Mouse (Mus musculus): Measurements from ENCODE around the gene Atp13a1. TPM values are rescaled to one million over a fixed set of nuclear protein-coding genes. Genes with fewer than 3 reads are reported as not detected.

The Atp13a1 gene
- total RNA-seq, 2 experiments from 2014 or later: 36.0 to 37.2 TPM

DNA sequence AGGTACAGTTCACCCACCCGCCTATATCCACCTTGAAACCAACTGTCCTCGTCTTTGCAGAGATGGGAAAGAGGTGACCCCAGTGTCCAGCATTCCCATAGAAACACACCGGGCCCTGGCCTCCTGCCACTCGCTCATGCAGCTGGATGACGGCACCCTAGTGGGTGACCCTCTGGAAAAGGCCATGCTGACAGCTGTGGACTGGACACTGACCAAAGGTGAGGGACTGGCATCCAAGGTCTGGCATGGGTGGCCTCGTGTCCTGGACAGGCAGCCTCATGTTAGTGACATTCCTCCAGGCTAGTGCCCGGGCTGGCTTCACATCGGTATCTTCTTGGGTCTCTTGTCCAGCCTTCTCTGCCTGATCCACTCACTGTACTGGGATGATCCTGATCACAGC, 8.3 kb downstream of the Atp13a1 start:
- DNase-seq (ENCODE audit: low spot score in 2 of 2): no peak

DNA sequence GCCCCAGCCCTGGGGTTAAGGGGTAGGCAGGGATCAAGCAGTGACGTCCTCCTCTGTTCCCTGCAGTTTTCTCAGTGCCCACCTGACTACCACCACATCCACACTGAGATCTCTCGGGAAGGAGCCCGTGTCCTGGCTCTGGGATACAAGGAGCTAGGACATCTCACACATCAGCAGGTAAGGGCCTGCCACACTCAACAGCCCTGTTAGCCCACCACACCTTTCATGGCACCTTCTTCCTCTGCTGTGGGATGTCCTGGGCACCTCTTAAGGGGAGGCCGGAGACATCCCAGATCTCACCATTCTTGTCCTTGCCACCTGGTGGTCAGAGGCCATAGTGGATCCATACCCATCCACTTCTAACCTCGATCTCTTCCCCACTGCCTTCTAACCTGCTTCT, 9.0 kb downstream of the Atp13a1 start:
- no peak for DNase-seq (ENCODE audit: low spot score in 2 of 2)

DNA sequence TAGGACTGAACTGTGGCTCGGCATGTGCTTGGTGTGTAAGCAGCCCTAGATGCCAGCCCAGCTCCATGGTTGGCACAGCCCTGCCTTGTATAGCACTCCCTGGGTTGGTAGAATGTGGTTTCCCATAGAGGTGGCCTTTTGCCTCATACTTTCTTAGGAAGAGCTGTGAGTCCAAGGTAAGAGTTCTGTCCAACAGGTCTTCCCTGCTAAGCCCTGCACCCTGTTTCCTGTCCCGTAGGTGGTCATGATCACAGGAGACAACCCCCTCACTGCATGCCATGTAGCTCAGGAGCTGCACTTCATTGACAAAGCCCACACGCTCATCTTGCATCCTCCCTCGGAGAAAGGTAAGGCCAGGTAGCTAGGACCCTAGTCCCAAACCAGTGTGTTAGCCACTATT, 10.8 kb downstream of the Atp13a1 start:
- no peak for DNase-seq (ENCODE audit: low spot score in 2 of 2)

DNA sequence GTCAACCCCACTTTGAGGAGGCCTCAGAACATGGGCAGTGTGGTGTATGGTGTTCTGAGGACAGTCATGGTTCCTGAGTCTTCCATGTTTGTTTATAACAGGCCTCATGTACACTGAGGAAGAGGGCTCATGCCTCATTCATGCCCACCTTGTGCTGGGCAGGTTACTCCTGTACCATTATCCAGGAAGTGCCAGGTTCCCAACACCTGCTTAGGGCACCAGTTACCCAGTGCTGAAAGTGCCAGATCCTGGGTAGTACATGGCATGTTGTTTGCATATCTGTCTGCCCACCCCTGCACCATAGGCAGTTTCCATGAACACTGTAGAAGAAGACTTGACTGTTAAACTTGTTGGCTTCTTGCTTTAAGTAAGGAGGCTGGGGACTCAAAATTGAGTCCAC, 11.3 kb downstream of the Atp13a1 start:
- no peak for DNase-seq (ENCODE audit: low spot score in 2 of 2)

DNA sequence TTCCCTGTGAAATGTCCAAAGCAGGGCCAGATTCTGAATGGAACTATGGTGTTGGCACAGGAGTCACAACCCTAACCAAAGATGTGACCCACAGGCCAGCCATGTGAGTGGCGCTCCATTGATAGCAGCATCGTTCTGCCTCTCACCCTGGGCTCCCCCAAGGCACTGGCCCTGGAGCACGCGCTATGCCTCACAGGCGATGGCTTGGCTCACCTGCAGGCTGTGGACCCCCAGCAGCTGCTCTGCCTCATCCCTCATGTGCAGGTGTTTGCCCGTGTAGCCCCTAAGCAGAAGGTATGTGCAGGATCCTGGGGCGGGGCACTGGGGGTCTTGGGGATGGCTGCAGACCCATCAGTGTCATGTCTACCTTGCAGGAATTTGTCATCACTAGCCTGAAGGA, 12.4 kb downstream of the Atp13a1 start:
- DNase-seq (ENCODE audit: low spot score in 2 of 2): no peak

DNA sequence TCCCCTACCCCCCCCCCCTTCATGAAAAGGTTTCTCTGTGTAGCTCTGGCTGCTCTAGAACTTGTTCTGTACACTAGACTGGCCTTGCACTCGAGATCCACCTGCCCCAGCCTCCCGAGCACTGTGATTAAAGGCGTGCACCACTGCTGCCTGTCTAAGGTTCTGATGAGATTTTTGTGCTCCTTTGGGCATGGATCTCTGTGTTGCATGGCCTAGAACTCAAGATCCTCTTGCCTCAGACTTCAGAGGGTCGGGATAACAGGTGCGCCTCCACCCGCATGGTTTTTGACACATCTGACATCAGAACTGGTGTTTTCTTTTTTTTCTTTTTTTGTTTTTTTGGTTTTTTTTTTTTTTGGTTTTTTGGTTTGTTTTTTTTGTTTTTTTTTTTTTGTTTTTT, 13.6 kb downstream of the Atp13a1 start:
- no peak for DNase-seq (ENCODE audit: low spot score in 2 of 2)

DNA sequence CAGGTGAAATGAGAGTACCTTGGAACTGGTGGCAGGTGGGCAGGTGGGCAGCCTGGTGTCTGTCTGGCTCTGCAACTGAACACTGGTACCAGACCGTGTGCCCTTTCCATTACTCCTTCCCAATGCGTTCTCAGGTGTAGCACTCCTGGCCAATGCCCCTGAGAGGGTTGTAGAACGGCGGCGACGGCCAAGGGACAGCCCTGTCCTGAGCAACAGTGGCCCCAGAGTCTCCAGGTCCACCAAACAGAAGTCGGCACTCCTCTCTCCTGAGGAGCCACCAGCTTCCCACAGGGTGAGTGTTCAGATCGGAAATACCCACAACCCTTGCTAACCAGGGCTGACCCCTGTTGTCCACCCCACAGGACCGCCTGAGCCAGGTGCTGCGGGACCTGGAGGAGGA, 14.1 kb downstream of the Atp13a1 start:
- DNase-seq (ENCODE audit: low spot score in 2 of 2): no peak

DNA sequence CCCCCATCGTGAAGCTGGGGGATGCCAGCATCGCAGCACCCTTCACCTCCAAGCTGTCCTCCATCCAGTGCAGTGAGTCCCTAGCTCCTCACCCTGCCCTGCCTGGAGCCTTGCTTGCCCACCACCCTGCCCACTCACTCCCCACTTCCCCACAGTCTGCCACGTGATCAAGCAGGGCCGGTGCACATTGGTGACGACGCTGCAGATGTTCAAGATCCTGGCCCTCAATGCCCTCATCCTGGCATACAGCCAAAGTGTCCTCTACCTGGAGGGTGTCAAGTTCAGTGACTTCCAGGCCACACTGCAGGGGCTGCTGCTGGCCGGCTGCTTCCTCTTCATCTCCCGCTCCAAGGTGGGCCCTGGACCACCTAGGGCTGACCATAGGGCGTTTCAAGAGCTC, 14.5 kb downstream of the Atp13a1 start:
- no peak for DNase-seq (ENCODE audit: low spot score in 2 of 2)

DNA sequence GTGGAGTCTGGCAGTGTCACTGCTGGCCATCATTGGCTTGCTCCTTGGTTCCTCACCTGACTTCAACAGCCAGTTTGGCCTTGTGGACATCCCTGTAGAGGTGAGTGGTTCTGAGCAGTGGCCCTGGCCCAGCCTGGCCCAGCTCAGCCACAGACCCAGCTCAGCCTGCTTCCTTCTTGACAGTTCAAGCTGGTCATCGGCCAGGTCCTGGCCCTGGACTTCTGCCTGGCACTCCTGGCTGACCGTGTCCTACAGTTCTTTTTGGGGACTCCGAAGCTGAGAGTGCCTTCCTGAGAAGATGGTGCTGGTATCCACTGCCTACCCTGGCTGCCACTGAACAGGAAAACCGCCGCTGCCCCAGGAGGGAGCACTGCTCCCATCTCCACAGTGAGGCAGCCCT, 16.3 kb downstream of the Atp13a1 start:
- no peak for DNase-seq (ENCODE audit: low spot score in 2 of 2)

DNA sequence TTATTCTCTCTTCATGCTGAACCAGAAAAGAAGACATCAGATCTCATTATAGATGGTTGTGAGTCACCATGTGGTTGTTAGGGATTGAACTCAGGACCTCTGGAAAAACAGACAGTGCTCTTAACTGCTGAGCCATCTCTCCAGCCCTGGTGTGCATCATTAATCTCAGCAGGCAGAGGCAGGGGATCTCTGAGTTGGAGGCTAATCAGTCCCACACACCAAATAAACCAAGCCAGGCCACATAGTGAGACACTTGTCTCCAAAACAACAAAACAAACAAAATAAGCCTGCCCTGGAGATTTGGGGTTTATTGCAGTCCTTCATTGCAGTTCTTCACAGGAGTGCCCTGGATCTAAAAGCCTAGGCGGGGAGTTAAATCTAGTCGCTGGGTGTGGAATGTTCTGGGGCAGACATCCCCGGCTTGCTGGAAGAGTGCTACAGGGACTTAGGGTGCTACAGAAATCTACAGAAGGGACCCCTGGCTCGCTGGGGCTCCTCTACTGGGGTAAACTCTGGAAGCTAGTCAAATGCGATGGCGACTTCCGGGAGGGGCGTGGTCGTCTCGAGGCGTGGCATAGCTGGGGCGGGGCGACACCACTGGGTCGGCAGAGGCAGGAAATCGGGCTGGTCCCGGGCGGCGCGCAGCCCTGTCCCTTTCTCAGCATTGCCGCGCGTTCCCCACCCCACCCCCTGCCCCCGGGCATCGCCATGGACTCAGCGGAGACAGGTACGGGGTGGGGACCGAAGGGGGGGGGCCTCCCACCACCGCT, 17.3 kb downstream of the Atp13a1 start, which contains the start of gene Gmip:
Gene Gmip, plus strand, starts transcription at position 586 of the 770 bp plus-strand sequence.
- peak in 1 of 2 experiments; percentile 56 for DNase-seq (ENCODE audit: low spot score in 2 of 2)

DNA sequence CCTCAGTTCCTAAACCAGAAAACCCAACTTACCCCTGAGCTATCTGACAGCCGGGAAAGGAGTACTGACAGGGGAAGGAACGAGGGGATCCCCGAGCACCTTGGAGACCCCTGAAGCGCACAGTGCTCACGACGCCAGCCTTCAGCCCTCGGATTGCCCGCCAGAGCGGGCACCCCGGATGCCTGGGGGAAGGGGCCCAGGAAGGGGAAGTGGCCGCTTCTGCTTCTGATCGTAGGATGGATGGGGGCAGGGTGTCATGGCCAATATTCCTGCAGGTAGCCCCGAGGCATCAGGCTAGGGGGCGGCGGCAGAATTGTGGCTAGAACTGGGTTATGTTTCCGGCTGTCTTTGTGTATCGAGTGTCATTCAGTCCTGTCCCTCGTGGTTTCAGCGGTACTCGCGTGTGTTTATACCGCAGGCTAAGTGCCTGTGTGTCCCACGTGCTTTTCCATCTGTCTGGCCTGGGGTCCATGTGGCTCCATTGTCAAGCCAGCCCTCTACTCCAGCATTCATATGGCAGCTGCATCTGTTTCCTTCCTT, 18.0 kb downstream of the Atp13a1 start:
- peak in 1 of 2 experiments; percentile 52 for DNase-seq (ENCODE audit: low spot score in 2 of 2)

DNA sequence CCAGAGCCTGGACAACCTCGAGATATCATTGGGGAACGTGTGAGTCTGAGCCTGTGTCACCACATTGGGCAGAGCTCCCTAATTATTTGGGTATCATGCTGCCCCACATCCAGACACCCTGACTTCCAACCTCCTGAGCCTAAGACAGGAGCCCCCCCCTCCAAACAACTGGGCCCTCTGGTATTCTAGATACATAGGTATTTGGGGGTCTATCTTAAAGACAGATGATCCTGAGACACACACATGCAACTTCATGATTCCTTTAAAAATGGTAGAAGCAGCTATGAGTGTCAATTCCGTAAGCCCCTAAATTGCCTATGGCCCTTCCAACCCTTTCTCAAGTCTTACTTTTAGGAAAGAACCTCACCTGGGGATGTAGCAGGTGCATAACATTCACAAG, 18.9 kb downstream of the Atp13a1 start:
- DNase-seq (ENCODE audit: low spot score in 2 of 2): no peak

DNA sequence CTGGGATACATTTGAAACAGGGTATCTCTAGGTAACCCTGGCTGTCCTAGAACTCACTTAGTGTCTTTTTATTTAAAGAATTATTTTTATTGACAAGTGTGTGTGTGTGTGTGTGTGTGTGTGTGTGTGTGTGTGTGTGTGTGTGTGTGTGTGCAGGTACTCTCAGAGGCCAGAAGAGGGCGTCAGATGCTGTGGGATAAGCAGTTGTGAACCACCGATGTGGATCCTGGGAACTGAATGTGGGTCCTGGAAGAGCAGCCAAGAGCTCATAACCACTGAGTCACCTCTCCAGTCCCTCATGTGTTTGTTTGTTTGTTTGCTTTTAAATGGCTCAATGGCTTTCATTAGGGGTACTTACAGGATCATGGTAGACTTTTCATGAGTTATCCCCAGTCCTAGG, 23.9 kb downstream of the Atp13a1 start:
- no peak for DNase-seq (ENCODE audit: low spot score in 2 of 2)

DNA sequence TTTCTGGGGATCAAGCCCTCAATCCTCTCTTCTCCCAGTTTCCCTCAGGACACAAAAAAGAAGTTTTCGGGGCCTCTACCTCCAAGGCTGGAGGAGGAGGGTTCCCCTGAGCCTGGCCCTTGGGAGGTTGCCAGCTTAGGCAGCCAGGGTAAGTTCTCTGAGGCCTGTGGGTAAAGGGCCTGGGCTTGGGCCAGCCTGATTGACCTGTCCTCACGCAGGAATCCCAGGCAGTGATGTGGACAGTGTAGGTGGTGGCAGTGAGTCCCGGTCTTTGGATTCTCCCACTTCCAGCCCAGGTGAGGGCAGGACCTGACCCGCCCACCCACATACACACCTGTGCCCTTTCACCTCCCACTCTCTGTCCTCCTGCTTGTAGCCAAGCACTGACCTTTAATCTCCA, 24.4 kb downstream of the Atp13a1 start:
- no peak for DNase-seq (ENCODE audit: low spot score in 2 of 2)

DNA sequence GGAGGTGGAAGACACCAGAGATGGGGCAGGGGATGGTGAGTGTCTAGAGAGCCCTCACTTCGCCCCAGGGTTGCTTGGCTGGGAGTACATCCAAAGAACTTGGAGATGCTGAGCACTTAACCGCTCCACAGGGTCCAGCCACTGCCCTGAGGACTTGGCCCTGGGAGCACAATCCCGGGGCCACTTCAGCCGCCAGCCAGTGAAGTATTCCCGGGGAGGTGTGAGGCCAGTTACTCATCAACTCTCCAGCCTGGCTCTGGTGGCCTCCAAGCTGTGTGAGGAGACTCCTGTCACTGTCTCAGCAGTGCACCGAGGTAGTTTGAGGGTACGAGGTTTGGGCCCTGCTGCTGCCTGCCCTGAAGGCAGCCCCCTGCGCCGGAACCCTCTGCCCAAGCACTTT, 29.5 kb downstream of the Atp13a1 start:
- DNase-seq (ENCODE audit: low spot score in 2 of 2): no peak

DNA sequence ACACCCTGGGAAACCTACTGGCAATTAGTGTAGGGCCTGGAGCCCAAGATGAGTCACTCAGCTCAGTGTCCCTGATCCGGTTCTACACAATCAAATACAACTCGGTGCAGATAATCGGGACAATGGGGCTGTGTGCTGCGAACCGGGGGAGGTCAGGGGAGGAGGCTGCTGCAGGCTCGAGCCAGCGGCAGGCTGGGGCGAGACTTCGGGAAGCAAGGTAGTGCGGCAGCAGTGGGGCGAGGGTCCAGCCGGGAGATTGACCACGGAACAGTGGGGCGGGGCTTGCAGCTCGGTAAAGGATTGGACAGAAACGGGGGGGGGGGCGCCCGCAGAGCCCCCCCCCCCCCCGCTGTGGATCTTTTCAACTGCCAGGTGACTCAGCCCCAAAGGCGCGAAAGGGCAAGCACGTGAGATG, 31.0 kb downstream of the Atp13a1 start:
- no peak for DNase-seq (ENCODE audit: low spot score in 2 of 2)

DNA sequence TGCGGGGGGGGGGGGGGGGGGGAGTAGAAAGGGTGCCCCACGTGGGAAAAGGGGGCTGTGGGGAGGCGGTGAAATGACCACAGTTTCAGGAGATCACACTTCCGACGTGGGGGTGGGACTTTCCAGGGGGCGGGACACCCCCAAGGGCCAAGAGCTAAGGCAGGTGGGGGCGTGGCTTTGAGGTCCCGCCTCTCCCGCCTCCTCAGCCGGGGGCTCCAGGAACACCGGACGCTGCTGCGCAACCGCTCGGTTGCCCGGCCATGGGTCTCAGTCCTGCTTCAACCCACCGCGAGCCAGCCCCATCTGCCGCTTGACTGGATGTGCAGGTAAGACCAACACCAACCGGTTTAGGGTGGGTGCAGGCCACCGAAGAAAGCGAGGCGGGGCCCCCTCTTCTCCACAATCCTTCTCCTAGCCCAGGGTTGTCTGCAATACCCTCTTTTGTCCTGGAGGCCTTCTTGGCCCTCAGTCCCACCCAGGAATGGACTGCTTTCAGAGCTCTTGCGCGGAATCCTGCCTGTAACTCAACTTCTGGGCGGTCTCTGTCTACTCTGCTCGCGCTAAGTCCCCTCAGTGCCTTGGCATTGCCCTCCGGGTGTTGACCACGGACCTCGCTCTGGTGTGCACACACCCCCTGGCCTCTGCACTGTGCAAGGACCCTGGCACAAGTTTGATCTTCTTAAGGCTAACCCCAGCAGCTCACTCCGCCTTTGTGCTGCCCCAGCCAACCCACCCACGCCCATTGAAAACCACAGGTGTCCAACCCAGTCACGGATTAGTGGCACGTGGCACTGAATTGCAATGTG, 31.6 kb downstream of the Atp13a1 start, which contains the start of gene Lpar2:
Gene Lpar2, plus strand, starts transcription at position 44 of the 806 bp plus-strand sequence.
- no peak for DNase-seq (ENCODE audit: low spot score in 2 of 2)

DNA sequence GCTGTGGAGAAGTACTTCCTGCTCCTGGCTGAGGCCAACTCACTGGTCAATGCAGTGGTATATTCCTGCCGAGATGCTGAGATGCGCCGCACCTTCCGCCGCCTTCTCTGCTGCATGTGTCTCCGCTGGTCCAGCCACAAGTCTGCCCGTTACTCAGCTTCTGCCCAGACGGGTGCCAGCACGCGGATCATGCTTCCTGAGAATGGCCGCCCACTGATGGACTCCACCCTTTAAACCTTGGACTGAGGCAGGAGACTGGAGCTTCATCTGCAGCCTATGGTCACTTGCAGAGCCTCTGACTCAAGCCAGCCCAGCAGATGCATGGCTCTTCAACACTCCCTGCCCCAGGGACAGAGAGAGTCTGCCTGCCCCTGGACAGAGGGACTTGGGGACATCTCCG, 35.4 kb downstream of the Atp13a1 start:
- DNase-seq (ENCODE audit: low spot score in 2 of 2): no peak

DNA sequence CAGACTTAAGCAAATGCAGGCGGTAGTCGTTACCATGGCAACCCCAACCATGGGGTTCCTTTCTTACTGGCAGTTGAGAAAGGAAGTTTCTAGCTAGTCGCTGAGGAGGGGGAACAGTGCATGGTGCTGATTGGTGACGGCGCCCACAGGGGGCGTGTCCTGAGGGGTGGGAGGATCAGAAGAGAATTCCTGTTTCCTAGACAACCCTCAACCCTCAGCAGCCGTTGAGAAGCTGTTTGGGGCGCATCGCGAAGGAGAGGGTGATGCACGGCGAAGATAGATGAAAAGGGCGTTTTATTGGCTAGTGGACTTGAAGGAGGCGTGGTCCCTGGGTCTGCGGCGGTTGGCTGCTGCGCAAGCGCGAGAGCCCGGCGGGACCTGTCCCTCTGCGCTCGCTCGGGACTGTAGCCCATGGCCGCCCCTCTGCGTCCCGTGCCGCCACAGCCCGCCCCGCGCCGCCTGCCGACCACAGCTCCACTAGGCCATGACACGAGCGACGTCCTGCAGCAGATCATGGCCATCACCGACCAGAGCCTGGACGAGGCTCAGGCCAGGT, 41.4 kb downstream of the Atp13a1 start, which contains the start of gene Pbx4:
Gene Pbx4, plus strand, starts transcription at position 194 of the 556 bp plus-strand sequence.
- peak; percentile 95 for DNase-seq (ENCODE audit: low spot score in 2 of 2)

DNA sequence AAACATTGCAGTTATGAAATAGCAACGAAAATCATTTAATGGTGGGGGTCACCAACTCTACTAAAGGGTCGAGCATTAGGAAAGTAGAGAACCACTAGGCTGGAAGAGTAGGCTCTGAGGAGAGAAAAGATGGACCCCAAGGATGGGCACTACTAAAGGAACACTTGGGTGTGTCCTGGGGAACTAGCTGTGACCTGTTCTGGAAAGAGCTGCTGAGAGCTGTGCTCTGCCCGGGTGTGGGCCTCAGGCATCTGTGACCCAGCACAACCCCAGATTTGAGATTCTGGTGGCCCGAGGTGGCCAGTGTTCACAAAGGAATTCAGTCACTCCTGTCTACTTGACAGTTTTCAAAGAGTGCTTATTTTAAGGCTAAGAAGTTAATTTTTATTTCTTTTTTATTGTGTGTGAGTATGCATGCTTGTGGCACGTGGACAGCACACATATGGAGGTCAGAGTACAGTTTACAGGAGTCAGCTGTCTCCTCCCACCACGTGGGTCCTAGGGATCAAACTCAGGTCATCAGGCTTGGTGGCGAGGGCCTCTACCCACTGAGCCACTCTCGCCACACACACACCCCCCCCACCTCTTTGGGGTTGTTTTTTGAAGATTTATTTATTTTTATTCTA, 46.2 kb downstream of the Atp13a1 start:
- no peak for DNase-seq (ENCODE audit: low spot score in 2 of 2)

All from layer of hippocampus, adult 18-20 months (tissue).